Mouse (Mus musculus) lung, postnatal 0 days (tissue): ENCODE measurements around the gene Ahsg.

ENCODE experiments used
- CTCF ChIP-seq: IDR thresholded peaks from 2 replicates; pipeline ENCODE4 v1.5.1; 2016; ENCODE audit warnings: antibody characterized with exemption, mild to moderate bottlenecking
- EP300 ChIP-seq: IDR thresholded peaks from 2 replicates; pipeline ENCODE4 v1.6.1; 2016; ENCODE audit warnings: antibody characterized with exemption, mild to moderate bottlenecking, control low read depth

DNA sequence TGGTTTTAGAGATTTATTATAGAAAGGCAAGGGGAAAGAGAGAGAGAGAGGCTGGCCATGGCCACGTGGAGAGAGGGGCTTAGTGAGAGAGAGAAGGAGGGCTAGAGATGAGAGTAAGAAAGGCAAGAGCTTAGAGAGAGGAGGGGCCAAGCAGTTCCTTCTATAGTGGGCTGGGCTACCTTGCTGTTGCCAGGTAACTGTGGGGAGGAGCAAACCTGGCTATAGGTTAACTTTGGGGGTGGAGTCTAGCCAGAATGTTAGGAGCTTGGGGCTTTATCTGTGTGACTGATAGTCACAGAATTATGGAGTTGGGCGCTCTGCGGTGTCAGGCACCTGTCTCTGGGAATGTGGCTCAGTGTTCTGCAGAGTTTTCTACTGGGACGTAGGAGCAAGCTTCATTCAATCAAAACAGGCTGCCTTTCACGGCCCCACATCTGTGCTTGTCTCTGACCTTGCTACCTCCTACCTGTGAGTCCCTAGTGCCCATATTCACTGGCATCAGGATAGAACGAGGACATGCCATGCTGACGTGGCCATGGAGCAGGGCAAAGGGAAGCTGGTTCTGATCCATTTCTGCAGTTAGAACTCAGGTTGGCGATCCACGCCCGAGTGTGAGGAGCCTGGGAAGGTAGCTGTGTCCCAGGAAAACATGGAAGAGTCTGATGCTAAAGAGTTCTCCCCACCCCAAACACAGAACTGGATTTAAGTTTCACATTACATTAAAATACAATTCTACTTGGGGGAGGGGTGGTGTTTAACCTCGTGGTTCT lies 40.5 kb downstream of the Ahsg start:
- TF ChIP-seq CTCF (no peak), EP300 (no peak)
